Mouse (Mus musculus) CD8-positive naive resting alpha-beta T cell, adult 2 months (primary cell): ENCODE data around the gene Olfr965.
"Not testable (repeated sequence)": the region's sequence is repeated elsewhere in the genome, so short reads cannot be mapped to it uniquely, and the experiment has no call there.

Source experiments
- DNase-seq, 2 experiments: peaks; one replicate each; pipeline ENCODE4 v3.0.0; 2022; ENCODE audit warnings: low read depth in 2 of 2, low spot score in 2 of 2

Olfr965 gene

DNA sequence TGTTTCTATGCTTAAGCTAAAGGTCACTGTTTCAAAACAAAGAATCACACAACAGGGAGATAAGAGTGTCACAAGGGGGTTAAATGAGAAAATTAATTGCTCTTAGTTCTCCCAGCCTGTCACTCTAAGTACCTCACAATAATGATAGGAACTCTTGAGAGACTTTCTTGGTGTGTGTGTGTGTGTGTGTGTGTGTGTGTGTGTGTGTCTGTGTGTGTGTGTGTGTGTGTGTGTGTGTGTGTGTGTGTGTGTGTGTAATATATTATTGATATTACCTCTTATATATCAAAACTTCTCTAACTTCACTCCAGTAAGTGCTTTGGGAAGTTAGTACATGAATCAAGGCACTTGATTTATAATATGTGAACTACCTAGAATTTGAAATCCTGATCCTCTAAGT is at the start of gene Olfr965:
Gene Olfr965 (plus strand): TSS at position 301 of the 400 bp plus-strand sequence.
- DNase-seq, result no peak

DNA sequence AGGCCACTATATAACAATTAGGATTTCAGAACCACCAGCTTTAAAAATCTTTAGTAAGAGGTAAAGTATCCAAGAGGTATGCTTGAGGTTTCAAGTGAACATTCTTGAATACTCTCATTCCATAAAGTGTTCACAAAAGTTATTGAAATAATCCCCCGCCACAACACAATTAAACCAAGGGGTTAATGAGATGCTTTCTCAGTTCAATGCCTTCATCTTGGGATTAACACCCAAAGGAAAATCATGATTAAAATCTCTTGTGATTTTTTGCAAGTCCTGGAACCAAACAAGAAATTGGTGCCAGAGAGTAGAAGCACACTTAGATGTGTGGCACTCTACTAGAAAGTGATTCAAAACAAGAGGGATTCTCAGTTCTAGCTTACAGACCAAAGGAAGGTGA is 44.2 kb upstream of the Olfr965 start, which contains the start of gene Olfr963:
Gene Olfr963 (plus strand): TSS at position 301 of the 400 bp plus-strand sequence.
- DNase-seq, result no peak

DNA sequence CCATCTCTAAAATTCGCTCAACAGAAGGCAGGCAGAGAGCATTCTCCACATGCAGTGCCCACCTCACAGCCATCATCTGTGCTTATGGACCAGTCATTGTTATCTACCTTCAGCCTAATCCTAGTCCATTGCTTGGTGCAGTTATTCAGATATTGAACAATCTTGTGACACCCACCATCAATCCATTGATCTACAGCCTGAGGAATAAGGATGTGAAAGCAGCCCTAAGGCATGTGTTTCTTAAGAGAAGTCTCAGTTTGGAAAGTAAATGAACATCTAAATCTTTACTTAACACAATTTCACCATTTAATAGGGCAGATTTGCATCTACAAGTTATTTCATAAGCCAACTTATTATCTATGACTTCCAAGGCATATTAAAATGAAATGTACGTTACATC is 41.4 kb upstream of the Olfr965 start:
- DNase-seq, result no peak

GRCm38 (mm10) chr9:39674820-39675219 is 36.3 kb upstream of the Olfr965 start:
- DNase-seq, result no peak

GRCm38 (mm10) chr9:39678557-39678956 is 32.6 kb upstream of the Olfr965 start:
- no peak for DNase-seq

DNA sequence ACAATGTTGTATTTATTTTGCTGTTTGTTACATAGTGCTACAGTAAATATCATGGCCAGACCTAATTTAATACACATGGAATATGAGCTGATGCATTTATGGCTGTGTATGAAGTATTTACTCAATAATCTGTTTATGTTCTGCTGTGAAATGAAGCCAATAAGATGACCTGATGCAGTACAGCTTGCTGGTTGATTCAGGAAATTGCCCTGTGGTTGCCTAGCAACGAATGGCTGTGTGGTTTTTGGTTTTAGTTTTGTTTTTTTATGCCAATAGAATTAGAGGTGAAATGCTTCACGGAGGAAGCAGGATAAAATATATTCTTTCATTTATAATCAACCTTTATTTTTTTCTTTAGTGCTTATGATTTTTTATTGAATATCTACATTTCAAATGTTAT is 31.9 kb upstream of the Olfr965 start:
- no peak for DNase-seq

GRCm38 (mm10) chr9:39701123-39701522 is 10.0 kb upstream of the Olfr965 start:
- not testable (repeated sequence) for DNase-seq

DNA sequence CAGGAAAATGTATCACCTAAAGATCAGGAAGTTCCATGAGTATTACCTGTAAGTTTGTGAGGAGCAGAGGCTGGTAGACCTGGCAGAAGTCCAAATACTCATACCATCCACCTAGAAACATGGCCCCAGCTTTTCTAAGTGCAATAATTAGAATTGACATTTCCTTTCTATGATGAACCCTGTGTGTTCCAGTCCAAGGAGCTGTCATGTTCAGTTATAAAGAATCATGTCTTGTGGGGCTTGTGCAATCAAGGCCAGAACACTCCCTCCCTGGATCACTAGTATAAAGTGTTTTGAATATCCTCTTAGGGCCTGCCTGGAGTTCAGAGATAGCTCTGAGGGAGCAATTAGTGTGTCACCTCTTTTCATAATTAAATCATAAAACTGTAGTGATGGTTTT is 4.1 kb upstream of the Olfr965 start, which contains the start of gene Olfr149:
Gene Olfr149 (minus strand): TSS at position 101 of the 400 bp plus-strand sequence.
- DNase-seq, result no peak

GRCm38 (mm10) chr9:39708958-39709357 is 2.2 kb upstream of the Olfr965 start:
- DNase-seq, result no peak

DNA sequence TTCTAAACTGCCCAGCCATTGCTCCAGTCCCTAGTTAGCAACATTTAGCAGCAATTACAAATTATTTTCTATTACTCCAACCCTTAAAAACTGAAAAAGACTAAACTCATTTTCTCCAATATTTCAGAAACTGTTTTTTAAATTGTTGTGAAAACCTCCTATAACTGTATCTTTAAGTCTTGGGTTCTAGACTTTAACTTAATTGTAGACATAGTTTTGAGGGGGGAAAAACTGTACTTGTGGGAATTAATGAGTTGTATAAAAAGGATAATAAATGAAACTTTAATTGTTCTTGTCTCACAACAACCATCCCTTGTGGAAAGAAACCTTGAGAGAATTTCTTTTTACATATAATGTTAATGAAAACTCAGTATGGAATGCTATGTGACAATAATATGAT is 19.5 kb downstream of the Olfr965 start, which contains the start of gene Olfr150:
Gene Olfr150 (plus strand): TSS at position 301 of the 400 bp plus-strand sequence.
- DNase-seq, result no peak

DNA sequence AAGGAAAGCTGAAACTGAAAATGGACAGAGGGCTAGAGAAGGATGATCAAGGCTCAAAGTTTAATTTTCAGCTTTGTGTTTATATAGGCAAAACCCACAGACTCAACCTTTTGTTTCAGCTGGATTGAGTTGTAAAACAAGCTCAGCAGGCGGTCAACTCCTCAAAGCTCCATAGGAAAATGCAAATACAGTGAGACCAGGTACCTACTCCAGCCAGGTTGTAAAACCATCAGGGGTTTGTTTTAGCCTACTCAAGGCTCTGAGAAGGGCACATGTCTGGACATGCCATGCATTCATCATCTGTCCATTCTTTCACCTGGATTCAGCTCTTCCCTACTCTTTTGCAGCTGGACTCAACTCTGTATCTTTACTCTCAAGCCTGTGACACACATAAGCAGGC is 29.6 kb downstream of the Olfr965 start:
- no peak for DNase-seq

- DNase-seq, result no peak
These were observed 34.8 kb downstream of the Olfr965 start, which contains the start of gene Olfr967 for GRCm38 (mm10) chr9:39745949-39746348. Olfr967 (plus strand) TSS chr9:39746249.

DNA sequence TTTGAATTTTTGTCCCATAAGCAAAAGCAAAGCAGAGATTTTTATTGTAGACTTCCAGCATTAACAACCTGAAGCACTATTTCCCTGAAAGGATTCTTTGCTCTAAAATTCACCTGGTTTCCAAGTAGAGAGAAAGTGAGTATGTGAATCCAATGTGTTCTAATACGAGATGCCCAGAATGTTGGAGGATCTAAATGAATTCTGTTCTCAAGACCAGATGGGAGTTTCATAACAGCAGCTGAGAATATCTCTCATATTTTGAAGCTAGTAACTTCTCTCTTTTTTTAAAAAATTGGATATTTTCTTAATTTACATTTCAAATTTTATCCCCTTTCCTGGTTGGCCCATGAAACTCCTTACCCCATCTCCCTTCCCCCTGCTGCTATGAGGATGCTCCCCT is 35.3 kb downstream of the Olfr965 start:
- no peak for DNase-seq
